10 mouse cellular contexts compared by ENCODE assay signal in the genomic region with DNA sequence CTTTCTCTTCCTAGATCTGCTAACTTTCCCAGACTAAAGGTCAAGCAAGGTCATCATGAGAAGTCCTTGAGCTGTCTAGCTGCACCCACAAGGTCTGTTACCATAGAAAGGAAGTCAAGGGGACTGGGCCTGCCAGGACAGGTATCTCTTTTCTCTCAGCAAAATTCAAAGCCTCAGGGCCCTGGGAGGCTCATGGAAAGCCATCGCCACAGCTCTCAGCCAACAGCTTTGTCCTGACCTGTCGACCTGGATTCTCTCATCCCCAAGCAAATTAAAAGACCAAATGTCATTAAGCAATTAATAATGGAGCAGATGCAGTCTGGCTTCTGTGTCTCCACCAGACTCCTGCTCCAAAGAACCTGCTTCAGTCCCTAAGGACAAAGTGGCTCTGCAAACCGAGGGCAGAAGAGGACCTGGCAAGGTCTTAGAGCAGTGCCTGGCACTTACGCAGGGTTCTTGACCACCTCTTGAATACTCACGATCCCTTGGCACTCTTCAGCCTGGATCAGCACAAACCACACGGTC. TPM values are rescaled to one million over a fixed set of nuclear protein-coding genes. Genes with fewer than 3 reads are reported as not detected.
DNase-seq lines count a peak whose midpoint lies in the region; ATAC-seq and TF ChIP-seq lines count a peak whose summit lies in the region.
"Had no signal": no experiment of that assay in that cellular context is flagged by ENCODE, and none has a peak within 500 bp of the region (broad histone marks: within the 10 kb centered on the region; RNA-seq: fewer than 3 reads in every experiment).

No protein-coding gene starts in this region.

- no peaks in the 10 kb centered on the region for H3K27me3 ChIP-seq in heart, embryonic 14.5 days (ENCODE audit: control insufficient read depth, insufficient read depth, low read length)
- H3K27me3 ChIP-seq in stomach, embryonic 14.5 days (ENCODE audit: control insufficient read depth, insufficient read depth, low read length) = no peaks in the 10 kb centered on the region
- no peaks in the 10 kb centered on the region for H3K27me3 ChIP-seq in stomach, postnatal 0 days (ENCODE audit: control insufficient read depth, insufficient read depth, low read length)
- no peaks in the 10 kb centered on the region for H3K27me3 ChIP-seq in hindbrain, embryonic 12.5 days
- H3K27me3 ChIP-seq in stomach, embryonic 16.5 days (ENCODE audit: control insufficient read depth, insufficient read depth, low read length) = no peaks in the 10 kb centered on the region

- peaks cover 23% of the 10 kb centered on the region for H3K36me3 ChIP-seq in heart, embryonic 14.5 days (ENCODE audit: control insufficient read depth, insufficient read depth, low read length)
- no peaks in the 10 kb centered on the region; the same call in 1 of the 2 replicates for H3K36me3 ChIP-seq in stomach, embryonic 14.5 days (ENCODE audit: control insufficient read depth, insufficient read depth, low read length)
- 0 out of 2 replicates have a peak, but pooled peaks cover 4% of the 10 kb centered on the region for H3K36me3 ChIP-seq in stomach, postnatal 0 days (ENCODE audit: control insufficient read depth, insufficient read depth, low read length)
- peaks cover 20% of the 10 kb centered on the region for H3K36me3 ChIP-seq in hindbrain, embryonic 12.5 days
- H3K36me3 ChIP-seq in stomach, embryonic 16.5 days (ENCODE audit: control insufficient read depth, insufficient read depth, low read length) = 0 out of 2 replicates have a peak, but pooled peaks cover 6% of the 10 kb centered on the region

- H3K9me3 ChIP-seq in heart, embryonic 14.5 days (ENCODE audit: control insufficient read depth, low read length) = no peaks in the 10 kb centered on the region
- no peaks in the 10 kb centered on the region for H3K9me3 ChIP-seq in stomach, embryonic 14.5 days (ENCODE audit: control insufficient read depth, low read depth, low read length)
- H3K9me3 ChIP-seq in stomach, postnatal 0 days (ENCODE audit: control insufficient read depth, low read length) = no peaks in the 10 kb centered on the region
- H3K9me3 ChIP-seq in hindbrain, embryonic 12.5 days (replicated peaks) = no peaks in the 10 kb centered on the region
- no peaks in the 10 kb centered on the region for H3K9me3 ChIP-seq in stomach, embryonic 16.5 days (replicated peaks; ENCODE audit: control insufficient read depth, low read length)

- ATAC-seq in heart, embryonic 14.5 days (ENCODE audit: insufficient number of reproducible peaks, insufficient read depth, low FRiP score, low read depth) = no peak
- no peak for ATAC-seq in stomach, embryonic 14.5 days (ENCODE audit: insufficient number of reproducible peaks, insufficient read depth, low FRiP score, low read depth)
- ATAC-seq in stomach, postnatal 0 days (ENCODE audit: low FRiP score, low TSS enrichment) = no peak
- peak; percentile 7; the same call in 1 of the 2 replicates for ATAC-seq in hindbrain, embryonic 12.5 days (ENCODE audit: low FRiP score)
- ATAC-seq in stomach, embryonic 16.5 days (ENCODE audit: insufficient read depth, low FRiP score) = no peak

- TF ChIP-seq EP300 in stomach, postnatal 0 days (optimal IDR thresholded peaks at IDR 0.05) = no peak

- no peak for TF ChIP-seq CTCF in stomach, postnatal 0 days (IDR thresholded peaks at IDR 0.05; ENCODE audit: low read depth)

- no peak overlapping the region for H3K27ac ChIP-seq in heart, embryonic 14.5 days (replicated peaks in 1 of 2; ENCODE audit: control insufficient read depth in 1 of 2, insufficient read depth in 1 of 2, low read depth in 2 of 2, low read length in 2 of 2)
- no peak overlapping the region for H3K27ac ChIP-seq in stomach, embryonic 14.5 days (ENCODE audit: low read length)
- H3K27ac ChIP-seq in stomach, postnatal 0 days (replicated peaks) = no peak overlapping the region
- no peak overlapping the region for H3K27ac ChIP-seq in hindbrain, embryonic 12.5 days
- H3K27ac ChIP-seq in stomach, embryonic 16.5 days (ENCODE audit: low read length) = no peak overlapping the region

- peak overlapping the region; percentile 86; the same call in 1 of the 2 replicates for H3K9ac ChIP-seq in heart, embryonic 14.5 days (ENCODE audit: low read length)
- H3K9ac ChIP-seq in stomach, embryonic 14.5 days (replicated peaks; ENCODE audit: low read depth, low read length) = no peak overlapping the region
- H3K9ac ChIP-seq in stomach, postnatal 0 days (ENCODE audit: low read length) = no peak overlapping the region
- no peak overlapping the region for H3K9ac ChIP-seq in hindbrain, embryonic 12.5 days
- peak overlapping the region; percentile 34; the same call in 1 of the 2 replicates for H3K9ac ChIP-seq in stomach, embryonic 16.5 days (ENCODE audit: low read length)

- H3K4me1 ChIP-seq in heart, embryonic 14.5 days (ENCODE audit: control insufficient read depth in 2 of 2, insufficient read depth in 2 of 2, low read length in 2 of 2) = peaks cover 5 to 11% of the 10 kb centered on the region in 2 experiments
- H3K4me1 ChIP-seq in stomach, embryonic 14.5 days (ENCODE audit: control insufficient read depth, insufficient read depth, low read length) = peaks cover 4% of the 10 kb centered on the region
- H3K4me1 ChIP-seq in stomach, postnatal 0 days (replicated peaks; ENCODE audit: control insufficient read depth, insufficient read depth) = peaks cover 2% of the 10 kb centered on the region; the same call in 1 of the 2 replicates
- H3K4me1 ChIP-seq in hindbrain, embryonic 12.5 days = peaks cover 12% of the 10 kb centered on the region; the same call in 1 of the 2 replicates
- H3K4me1 ChIP-seq in stomach, embryonic 16.5 days (ENCODE audit: control insufficient read depth, insufficient read depth, low read length) = peaks cover 11% of the 10 kb centered on the region; the same call in 1 of the 2 replicates

- no peak overlapping the region for H3K4me3 ChIP-seq in heart, embryonic 14.5 days (ENCODE audit: control insufficient read depth in 1 of 2, insufficient read depth in 1 of 2, low read depth in 1 of 2, low read length in 2 of 2)
- no peak overlapping the region for H3K4me3 ChIP-seq in stomach, embryonic 14.5 days (ENCODE audit: low read depth, low read length)
- no peak overlapping the region for H3K4me3 ChIP-seq in stomach, postnatal 0 days (ENCODE audit: low read depth, low read length)
- no peak overlapping the region for H3K4me3 ChIP-seq in hindbrain, embryonic 12.5 days
- no peak overlapping the region; the same call in 1 of the 2 replicates for H3K4me3 ChIP-seq in stomach, embryonic 16.5 days (replicated peaks; ENCODE audit: low read length)

- WGBS in heart, embryonic 14.5 days = 65% methylated on average over 6 of the region's 6 CpGs
- 70% methylated on average over 6 of the region's 6 CpGs for WGBS in stomach, embryonic 14.5 days
- 56% methylated on average over 6 of the region's 6 CpGs for WGBS in stomach, postnatal 0 days
- WGBS in hindbrain, embryonic 12.5 days = 70% methylated on average over 6 of the region's 6 CpGs
- 64% methylated on average over 6 of the region's 6 CpGs for WGBS in stomach, embryonic 16.5 days

- no peak overlapping the region for H3K4me2 ChIP-seq in heart, embryonic 14.5 days (ENCODE audit: low read length)
- peak overlapping the region; percentile 10; the same call in 1 of the 2 replicates for H3K4me2 ChIP-seq in stomach, embryonic 14.5 days (replicated peaks; ENCODE audit: low read depth, low read length)
- H3K4me2 ChIP-seq in stomach, postnatal 0 days (replicated peaks; ENCODE audit: low read depth) = no peak overlapping the region
- H3K4me2 ChIP-seq in hindbrain, embryonic 12.5 days (replicated peaks) = no peak overlapping the region
- peak overlapping the region; percentile 11; the same call in 1 of the 2 replicates for H3K4me2 ChIP-seq in stomach, embryonic 16.5 days (ENCODE audit: low read depth, low read length)

- DNase-seq in heart, postnatal 4 days = no peak
- no peak for DNase-seq in stomach, postnatal 0 days (ENCODE audit: low spot score)
- no peak for DNase-seq in layer of hippocampus, adult 18-20 months (ENCODE audit: low spot score in 2 of 2)
- no peak for DNase-seq in thymus, adult 18-20 months

RNA-seq across cellular contexts. Expression of gene Aars2, which starts 0.6 kb away (rescaled TPM):
- 13.2 and 15.3 TPM in 2 replicates for polyA plus RNA-seq in heart, embryonic 14.5 days (2014; fragmentation: Nextera tagmentation; extraction: Ambion mirVana)
- total RNA-seq in heart, postnatal 4 days (2021) = 10 to 100 TPM; 21.5 to 21.9 TPM
- polyA plus RNA-seq in stomach, embryonic 14.5 days (2014; fragmentation: Nextera tagmentation; extraction: Ambion mirVana) = 14.8 and 16.8 TPM in 2 replicates
- 5.7 and 6.1 TPM in 2 replicates for polyA plus RNA-seq in stomach, postnatal 0 days (2015; fragmentation: Nextera tagmentation; extraction: Ambion mirVana)
- polyA plus RNA-seq in hindbrain, embryonic 12.5 days (2016; fragmentation: Nextera tagmentation; extraction: Ambion mirVana) = 23.0 and 23.4 TPM in 2 replicates
- 17.0 and 18.6 TPM in 2 replicates for polyA plus RNA-seq in stomach, embryonic 16.5 days (2015; fragmentation: Nextera tagmentation; extraction: Ambion mirVana)
- 10 to 100 TPM; 21.9 to 22.7 TPM for total RNA-seq in layer of hippocampus, adult 18-20 months (2021)

RNA-seq across cellular contexts. Expression of gene Tcte1, which starts 17.2 kb away (rescaled TPM):
- 0.28 and 0.39 TPM in 2 replicates for polyA plus RNA-seq in heart, embryonic 14.5 days (2014; fragmentation: Nextera tagmentation; extraction: Ambion mirVana)
- not detected for total RNA-seq in heart, postnatal 4 days (2021)
- 0.29 and 0.65 TPM in 2 replicates for polyA plus RNA-seq in stomach, embryonic 14.5 days (2014; fragmentation: Nextera tagmentation; extraction: Ambion mirVana)
- polyA plus RNA-seq in stomach, postnatal 0 days (2015; fragmentation: Nextera tagmentation; extraction: Ambion mirVana) = 0.04 and 0.13 TPM in 2 replicates
- 2.3 and 3.2 TPM in 2 replicates for polyA plus RNA-seq in hindbrain, embryonic 12.5 days (2016; fragmentation: Nextera tagmentation; extraction: Ambion mirVana)
- 0.25 and 0.28 TPM in 2 replicates for polyA plus RNA-seq in stomach, embryonic 16.5 days (2015; fragmentation: Nextera tagmentation; extraction: Ambion mirVana)
- total RNA-seq in layer of hippocampus, adult 18-20 months (2021) = 1 to 10 TPM in 1 of 2 experiments, under 1 TPM in 1; 0.91 to 1.6 TPM
- total RNA-seq: gastrocnemius, postnatal 36 days had no signal

RNA-seq across cellular contexts. Expression of gene Spats1, which starts 30.8 kb away (rescaled TPM):
- 1.8 TPM in 2 replicates for polyA plus RNA-seq in heart, embryonic 14.5 days (2014; fragmentation: Nextera tagmentation; extraction: Ambion mirVana)
- under 1 TPM; 0.71 to 0.92 TPM for total RNA-seq in heart, postnatal 4 days (2021)
- 0.50 and 0.59 TPM in 2 replicates for polyA plus RNA-seq in stomach, embryonic 14.5 days (2014; fragmentation: Nextera tagmentation; extraction: Ambion mirVana)
- polyA plus RNA-seq in stomach, postnatal 0 days (2015; fragmentation: Nextera tagmentation; extraction: Ambion mirVana) = 0.24 and 0.25 TPM in 2 replicates
- 0.62 and 1.4 TPM in 2 replicates for polyA plus RNA-seq in hindbrain, embryonic 12.5 days (2016; fragmentation: Nextera tagmentation; extraction: Ambion mirVana)
- 0.08 and 0.41 TPM in 2 replicates for polyA plus RNA-seq in stomach, embryonic 16.5 days (2015; fragmentation: Nextera tagmentation; extraction: Ambion mirVana)
- 1 to 10 TPM; 4.4 to 4.7 TPM for total RNA-seq in layer of hippocampus, adult 18-20 months (2021)
- total RNA-seq: gastrocnemius, postnatal 36 days had no signal
- polyA plus RNA-seq: small intestine, adult 2 months had no signal

RNA-seq across cellular contexts. Expression of gene Tmem151b, which starts 43.5 kb away (rescaled TPM):
- 0.47 and 0.55 TPM in 2 replicates for polyA plus RNA-seq in heart, embryonic 14.5 days (2014; fragmentation: Nextera tagmentation; extraction: Ambion mirVana)
- total RNA-seq in heart, postnatal 4 days (2021) = under 1 TPM; 0.20 to 0.24 TPM
- polyA plus RNA-seq in stomach, embryonic 14.5 days (2014; fragmentation: Nextera tagmentation; extraction: Ambion mirVana) = 1.8 and 2.6 TPM in 2 replicates
- 0.41 and 0.63 TPM in 2 replicates for polyA plus RNA-seq in stomach, postnatal 0 days (2015; fragmentation: Nextera tagmentation; extraction: Ambion mirVana)
- polyA plus RNA-seq in hindbrain, embryonic 12.5 days (2016; fragmentation: Nextera tagmentation; extraction: Ambion mirVana) = 12.3 and 13.0 TPM in 2 replicates
- polyA plus RNA-seq in stomach, embryonic 16.5 days (2015; fragmentation: Nextera tagmentation; extraction: Ambion mirVana) = 2.1 and 2.2 TPM in 2 replicates
- 100 to 1,000 TPM; 112 to 119 TPM for total RNA-seq in layer of hippocampus, adult 18-20 months (2021)

RNA-seq across cellular contexts. Expression of gene Nfkbie, which starts 49.5 kb away (rescaled TPM):
- polyA plus RNA-seq in heart, embryonic 14.5 days (2014; fragmentation: Nextera tagmentation; extraction: Ambion mirVana) = 2.7 and 2.9 TPM in 2 replicates
- 1 to 10 TPM; 1.5 to 1.9 TPM for total RNA-seq in heart, postnatal 4 days (2021)
- polyA plus RNA-seq in stomach, embryonic 14.5 days (2014; fragmentation: Nextera tagmentation; extraction: Ambion mirVana) = 3.7 and 4.2 TPM in 2 replicates
- polyA plus RNA-seq in stomach, postnatal 0 days (2015; fragmentation: Nextera tagmentation; extraction: Ambion mirVana) = 1.6 and 2.0 TPM in 2 replicates
- 7.0 and 7.7 TPM in 2 replicates for polyA plus RNA-seq in hindbrain, embryonic 12.5 days (2016; fragmentation: Nextera tagmentation; extraction: Ambion mirVana)
- polyA plus RNA-seq in stomach, embryonic 16.5 days (2015; fragmentation: Nextera tagmentation; extraction: Ambion mirVana) = 4.2 and 4.4 TPM in 2 replicates
- 1 to 10 TPM; 2.3 to 2.5 TPM for total RNA-seq in layer of hippocampus, adult 18-20 months (2021)

Comparison
In these comparisons a context has a peak if more than half of its experiments do, and no peak if none do; other contexts are left out.
1. H3K4me2 ChIP-seq: peak in stomach, embryonic 14.5 days (single experiment) and stomach, embryonic 16.5 days (single experiment); none in heart, embryonic 14.5 days (single experiment), stomach, postnatal 0 days (single experiment) and hindbrain, embryonic 12.5 days (single experiment).
2. H3K9ac ChIP-seq: peak in heart, embryonic 14.5 days (single experiment) and stomach, embryonic 16.5 days (single experiment); none in stomach, embryonic 14.5 days (single experiment), stomach, postnatal 0 days (single experiment) and hindbrain, embryonic 12.5 days (single experiment).